Mouse (Mus musculus) neutrophil, adult 83 days (primary cell): ENCODE results near the gene Olfr251. TPM values are rescaled to one million over a fixed set of nuclear protein-coding genes. Genes with fewer than 3 reads are reported as not detected.

Source experiments
- total RNA-seq, 2 experiments: library from RNA; stranded (reverse); gene quantifications; one replicate each; pipeline ENCODE4 v1.2.4; 2023

The Olfr251 gene
- total RNA-seq, result not detected

DNA sequence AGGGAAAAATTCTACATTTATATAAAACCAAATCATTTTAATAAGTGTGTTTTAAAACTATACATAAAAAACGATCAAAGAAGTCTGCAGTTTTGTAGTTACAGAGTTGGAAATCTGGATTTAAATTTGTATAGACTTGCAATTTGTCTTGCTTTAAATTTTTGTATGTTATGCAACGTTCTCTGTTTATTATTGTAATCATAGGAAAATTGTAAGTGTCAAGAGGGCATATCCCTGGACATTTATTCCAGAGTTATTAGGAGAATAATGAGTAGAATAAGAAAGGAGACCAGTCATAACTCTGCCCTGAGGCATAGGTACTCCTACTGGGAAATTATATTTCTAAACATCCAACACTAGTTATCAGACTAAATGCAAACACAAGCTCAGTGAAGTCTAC is at the start of gene Olfr251:
Gene Olfr251, plus strand, starts transcription at position 301 of the 400 bp plus-strand sequence.

DNA sequence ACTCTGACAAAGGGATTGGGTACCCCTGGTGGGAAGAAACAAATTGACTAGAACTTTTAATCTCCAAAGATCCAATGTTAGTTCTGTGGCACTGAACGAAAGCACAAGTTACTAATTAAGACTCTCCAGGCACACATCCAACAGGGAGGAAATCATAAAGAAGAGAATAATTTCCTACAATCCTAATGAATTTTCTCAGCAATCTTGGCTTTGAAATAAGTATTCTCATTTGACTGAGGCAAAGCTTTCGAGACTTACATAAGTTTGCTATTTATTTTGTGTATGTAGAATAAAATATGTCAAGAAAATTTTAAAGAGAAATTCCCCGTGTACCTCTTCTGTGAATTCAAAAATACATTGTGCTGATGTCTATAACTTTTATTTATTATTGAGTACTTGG is 48.1 kb upstream of the Olfr251 start, which contains the start of gene Olfr25:
Gene Olfr25, plus strand, starts transcription at position 301 of the 400 bp plus-strand sequence.

DNA sequence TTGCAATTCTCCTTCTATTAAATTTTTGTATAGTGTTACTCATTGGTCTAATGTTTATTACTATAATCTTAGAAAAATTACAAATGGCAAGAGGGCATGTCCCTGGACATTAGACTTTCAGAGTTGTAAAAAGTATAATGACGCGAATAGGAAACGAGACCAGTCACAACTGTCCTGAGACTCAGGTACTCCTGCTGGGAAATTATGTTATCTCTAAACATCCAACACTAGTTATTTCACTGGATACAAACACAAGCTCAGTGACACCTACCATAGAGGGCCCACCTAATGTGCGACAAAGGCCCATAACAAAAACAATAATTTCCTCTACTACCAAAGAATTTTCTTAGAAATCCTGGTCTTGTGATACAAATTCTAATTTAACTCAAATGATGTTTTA is 28.8 kb upstream of the Olfr251 start, which contains the start of gene Olfr898:
Gene Olfr898, plus strand, starts transcription at position 301 of the 400 bp plus-strand sequence.

DNA sequence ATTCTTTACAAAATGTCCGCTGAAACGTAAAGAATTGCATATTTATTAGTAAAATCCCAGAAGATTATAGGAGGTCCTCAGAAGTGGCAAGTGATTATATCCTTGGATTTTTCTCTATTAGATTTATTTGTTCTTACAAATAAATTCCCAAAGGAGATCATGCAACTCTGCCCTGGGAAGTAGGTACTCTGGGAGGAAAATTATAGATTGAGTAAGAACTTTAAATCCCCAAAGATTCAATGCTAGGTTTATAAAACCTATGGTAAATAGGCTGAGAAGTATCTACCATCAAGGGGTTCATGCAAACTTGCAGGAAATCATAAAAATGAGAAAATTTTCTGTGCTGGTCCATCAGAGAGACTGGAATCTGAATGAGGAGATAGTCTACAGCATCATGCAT is 10.3 kb upstream of the Olfr251 start, which contains the start of gene Olfr250:
Gene Olfr250, plus strand, starts transcription at position 301 of the 400 bp plus-strand sequence.

DNA sequence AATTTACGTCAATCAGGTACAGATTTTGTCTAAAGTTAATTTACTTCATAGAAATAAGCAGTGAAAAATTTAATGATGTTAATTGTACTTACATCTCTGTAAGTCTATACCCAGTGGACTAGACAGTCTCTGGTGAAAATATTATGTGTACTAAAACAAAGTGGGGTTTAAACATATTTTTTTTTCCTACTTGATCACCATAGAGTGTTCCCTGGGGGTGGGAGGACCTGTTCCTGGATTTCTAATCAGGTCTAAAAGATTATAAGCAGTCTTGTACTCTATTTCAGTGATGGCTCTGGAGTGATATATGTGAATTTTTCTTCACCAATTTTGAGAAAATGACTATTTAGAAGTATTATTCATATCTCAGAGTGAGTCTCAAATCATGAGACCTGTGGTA is 24.5 kb downstream of the Olfr251 start, which contains the start of gene Olfr147:
Gene Olfr147, plus strand, starts transcription at position 301 of the 400 bp plus-strand sequence.

DNA sequence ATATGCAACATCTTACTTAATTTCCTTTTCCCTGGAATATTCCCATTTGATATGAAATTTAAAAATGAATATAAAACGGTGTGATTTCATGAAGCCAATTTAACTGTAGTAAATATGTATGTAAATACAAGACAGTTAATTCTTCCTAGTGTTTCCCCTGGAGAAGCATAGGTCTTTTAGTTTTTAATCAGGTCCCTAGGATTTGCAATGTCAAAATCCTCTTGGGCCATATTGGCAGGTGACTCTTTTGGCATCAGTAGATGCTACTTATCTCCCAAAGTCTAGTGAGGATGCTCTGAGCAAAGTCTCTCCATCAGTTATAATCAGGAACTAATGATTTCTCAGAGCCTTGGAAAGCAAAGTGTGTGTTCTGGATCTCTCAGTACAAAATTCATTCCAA is 52.3 kb downstream of the Olfr251 start, which contains the start of gene Olfr901:
Gene Olfr901, plus strand, starts transcription at position 301 of the 400 bp plus-strand sequence.

Other genes with a start within 250 kb of the Olfr251 start
- gene Olfr890, start 234.6 kb upstream of the Olfr251 start, total RNA-seq, result not detected
- gene Olfr891, start 196.3 kb upstream of the Olfr251 start, total RNA-seq, result not detected
- not detected for gene Olfr893, start 168.7 kb upstream of the Olfr251 start, total RNA-seq
- gene Olfr894, start 159.0 kb upstream of the Olfr251 start, total RNA-seq, result not detected
- gene Olfr143, start 124.3 kb upstream of the Olfr251 start, total RNA-seq, result not detected
- gene Olfr895, start 109.2 kb upstream of the Olfr251 start, total RNA-seq, result not detected
- not detected for gene Olfr896-ps1, start 86.0 kb upstream of the Olfr251 start, total RNA-seq
- not detected for gene Olfr25, start 48.0 kb upstream of the Olfr251 start, total RNA-seq
- not detected for gene Olfr898, start 28.7 kb upstream of the Olfr251 start, total RNA-seq
- not detected for gene Olfr250, start 10.2 kb upstream of the Olfr251 start, total RNA-seq
- gene Olfr147, start 24.6 kb downstream of the Olfr251 start, total RNA-seq, result not detected
- not detected for gene Olfr901, start 52.4 kb downstream of the Olfr251 start, total RNA-seq
- not detected for gene Olfr902, start 70.6 kb downstream of the Olfr251 start, total RNA-seq
- not detected for gene Olfr904, start 86.1 kb downstream of the Olfr251 start, total RNA-seq
- gene Olfr905, start 94.0 kb downstream of the Olfr251 start, total RNA-seq, result not detected
- gene Olfr906, start 110.0 kb downstream of the Olfr251 start, total RNA-seq, result not detected
- not detected for gene Olfr907, start 118.7 kb downstream of the Olfr251 start, total RNA-seq
- not detected for gene Olfr911-ps1, start 144.5 kb downstream of the Olfr251 start, total RNA-seq
- gene Olfr910, start 160.8 kb downstream of the Olfr251 start, total RNA-seq, result not detected
- not detected for gene Olfr912, start 203.1 kb downstream of the Olfr251 start, total RNA-seq
- gene Olfr913, start 215.7 kb downstream of the Olfr251 start, total RNA-seq, result not detected
- gene Olfr914, start 228.0 kb downstream of the Olfr251 start, total RNA-seq, result not detected